Comparison of ENCODE assay signal across 8 mouse cellular contexts in the genomic region with DNA sequence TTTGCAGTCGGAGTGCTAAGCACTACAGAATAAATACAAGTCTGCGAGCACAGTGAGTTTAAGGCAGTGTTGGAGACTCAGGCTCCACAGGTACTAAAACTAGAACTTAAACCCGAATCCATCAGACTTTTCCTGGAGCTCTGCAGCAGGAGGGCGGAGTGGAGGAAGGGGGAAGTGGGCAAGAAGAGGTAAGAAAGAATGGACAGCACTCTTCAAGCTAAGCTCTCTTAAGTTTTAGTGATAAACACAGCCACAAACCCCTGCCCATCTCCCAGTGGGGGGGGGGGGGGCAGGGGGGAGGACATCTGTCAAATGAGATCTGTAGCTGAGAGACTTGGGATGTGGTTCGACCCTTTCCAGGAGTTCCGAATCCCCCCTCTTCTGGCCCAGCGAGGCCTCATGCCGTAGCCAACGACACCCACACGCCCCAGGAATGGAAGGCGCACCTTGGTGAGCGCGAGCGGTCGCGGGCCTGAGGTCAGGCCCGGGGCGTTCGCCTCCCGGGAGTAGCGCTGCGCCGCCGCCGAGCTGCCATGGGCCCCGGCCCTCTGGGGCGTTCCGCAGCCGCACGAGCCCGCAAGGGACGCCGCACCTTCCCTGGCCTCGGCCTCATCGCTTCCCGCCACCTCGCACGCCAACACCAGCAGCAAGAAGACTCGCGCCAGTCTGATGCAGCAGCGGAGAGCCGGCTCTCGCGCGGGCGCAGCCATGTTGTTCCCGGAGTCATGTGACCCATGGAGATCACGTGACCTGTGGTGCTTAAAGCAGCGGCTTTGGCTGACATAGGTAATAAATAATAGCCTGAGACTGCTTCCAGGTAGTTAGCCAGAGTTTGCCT. TPM values are rescaled to one million over a fixed set of nuclear protein-coding genes. Genes with fewer than 3 reads are reported as not detected.
DNase-seq lines count a peak whose midpoint lies in the region; ATAC-seq and TF ChIP-seq lines count a peak whose summit lies in the region.

Gene Sumf1 (minus strand): TSS at position 736 of the 838 bp plus-strand sequence.

- peak within 1 kb of the TSS; percentile 9; the same call in 1 of the 2 replicates for H3K27ac ChIP-seq in bone marrow, adult 2 months (ENCODE audit: control insufficient read depth, insufficient read depth, low read depth, low read length, poor library complexity)
- H3K27ac ChIP-seq in embryonic facial prominence, embryonic 15.5 days (replicated peaks) = no peak within 1 kb of the TSS
- no peak within 1 kb of the TSS for H3K27ac ChIP-seq in limb, embryonic 14.5 days (replicated peaks; ENCODE audit: low read depth, low read length)
- H3K27ac ChIP-seq in midbrain, postnatal 0 days (ENCODE audit: low read depth, low read length) = no peak within 1 kb of the TSS

- peak within 1 kb of the TSS; percentile 94 for H3K4me2 ChIP-seq in embryonic facial prominence, embryonic 15.5 days (replicated peaks)
- peak within 1 kb of the TSS; percentile 85 for H3K4me2 ChIP-seq in limb, embryonic 14.5 days (replicated peaks; ENCODE audit: low read depth, low read length, severe bottlenecking)
- peak within 1 kb of the TSS; percentile 98 for H3K4me2 ChIP-seq in midbrain, postnatal 0 days (ENCODE audit: low read depth, low read length, poor library complexity, severe bottlenecking)

- peak; percentile 52; the same call in 1 of the 2 replicates for TF ChIP-seq POLR2A in bone marrow, adult 2 months (IDR thresholded peaks at IDR 0.05; ENCODE audit: borderline replicate concordance, control insufficient read depth, low read depth, low read length)
- 0 out of 2 replicates have a peak, but pooled peaks have one; percentile 37 for TF ChIP-seq POLR2A in limb, embryonic 14.5 days (IDR thresholded peaks at IDR 0.05; ENCODE audit: borderline replicate concordance, extremely low read depth, insufficient read depth, insufficient read length)

- ATAC-seq in embryonic facial prominence, embryonic 15.5 days (ENCODE audit: insufficient number of reproducible peaks, low FRiP score, low TSS enrichment, low read depth) = peak; percentile 81
- ATAC-seq in limb, embryonic 14.5 days (ENCODE audit: low FRiP score, low read depth) = peak; percentile 97
- ATAC-seq in midbrain, postnatal 0 days (ENCODE audit: low FRiP score) = peak; percentile 92

- WGBS in bone marrow, adult 2 months = 5% methylated on average over 49 of the region's 49 CpGs
- WGBS in embryonic facial prominence, embryonic 15.5 days = 5% methylated on average over 49 of the region's 49 CpGs
- WGBS in limb, embryonic 14.5 days = 4% methylated on average over 46 of the region's 49 CpGs
- WGBS in midbrain, postnatal 0 days = 5% methylated on average over 42 of the region's 49 CpGs

- peak within 1 kb of the TSS; percentile 98 for H3K4me3 ChIP-seq in bone marrow, adult 2 months (replicated peaks; ENCODE audit: control insufficient read depth, low read depth, low read length)
- H3K4me3 ChIP-seq in embryonic facial prominence, embryonic 15.5 days (replicated peaks) = peak within 1 kb of the TSS; percentile 85
- H3K4me3 ChIP-seq in limb, embryonic 14.5 days (replicated peaks; ENCODE audit: low read length) = peak within 1 kb of the TSS; percentile 84
- peak within 1 kb of the TSS; percentile 83 for H3K4me3 ChIP-seq in midbrain, postnatal 0 days (ENCODE audit: low read depth, low read length)

- DNase-seq in 416B (ENCODE audit: low read depth) = peak; percentile 91
- peak; percentile 89 for DNase-seq in heart, adult 8-10 months (ENCODE audit: low spot score)
- peak; percentile 95 for DNase-seq in kidney, adult 9 months
- peak; percentile 95 for DNase-seq in limb, embryonic 14.5 days (ENCODE audit: low spot score)
- peak; percentile 96 for DNase-seq in midbrain, postnatal 0 days (ENCODE audit: low spot score)
- DNase-seq in spleen, postnatal 14 days (ENCODE audit: low spot score in 2 of 2) = peak; percentile 71 to 83

- TF ChIP-seq CTCF in bone marrow, adult 2 months (IDR thresholded peaks at IDR 0.05; ENCODE audit: control insufficient read depth, insufficient read depth, low read length) = no peak
- no peak for TF ChIP-seq CTCF in midbrain, postnatal 0 days (IDR thresholded peaks at IDR 0.05)

- no peaks in the 10 kb centered on the region; the same call in 1 of the 2 replicates for H3K4me1 ChIP-seq in bone marrow, adult 2 months (ENCODE audit: control insufficient read depth, insufficient read depth, low read length)
- H3K4me1 ChIP-seq in embryonic facial prominence, embryonic 15.5 days = peaks cover 6% of the 10 kb centered on the region
- peaks cover 6% of the 10 kb centered on the region for H3K4me1 ChIP-seq in limb, embryonic 14.5 days (ENCODE audit: control insufficient read depth, insufficient read depth, low read length)
- H3K4me1 ChIP-seq in midbrain, postnatal 0 days (ENCODE audit: insufficient read depth, low read length) = peaks cover 6% of the 10 kb centered on the region; the same call in 1 of the 2 replicates

- peak within 1 kb of the TSS; percentile 51 for H3K9ac ChIP-seq in embryonic facial prominence, embryonic 15.5 days
- H3K9ac ChIP-seq in limb, embryonic 14.5 days (ENCODE audit: low read depth, low read length, severe bottlenecking) = peak within 1 kb of the TSS; percentile 78
- peak within 1 kb of the TSS; percentile 70 for H3K9ac ChIP-seq in midbrain, postnatal 0 days (replicated peaks; ENCODE audit: low read length, poor library complexity, severe bottlenecking)

- H3K36me3 ChIP-seq in embryonic facial prominence, embryonic 15.5 days = no peaks in the 10 kb centered on the region
- no peaks in the 10 kb centered on the region for H3K36me3 ChIP-seq in limb, embryonic 14.5 days (ENCODE audit: control insufficient read depth, insufficient read depth, low read length)
- H3K36me3 ChIP-seq in midbrain, postnatal 0 days (ENCODE audit: insufficient read depth, low read length) = no peaks in the 10 kb centered on the region

- H3K27me3 ChIP-seq in embryonic facial prominence, embryonic 15.5 days = no peaks in the 10 kb centered on the region
- no peaks in the 10 kb centered on the region for H3K27me3 ChIP-seq in limb, embryonic 14.5 days (ENCODE audit: control insufficient read depth, insufficient read depth, low read length)
- no peaks in the 10 kb centered on the region for H3K27me3 ChIP-seq in midbrain, postnatal 0 days (ENCODE audit: insufficient read depth, low read length)

- no peaks in the 10 kb centered on the region for H3K9me3 ChIP-seq in embryonic facial prominence, embryonic 15.5 days (replicated peaks)
- H3K9me3 ChIP-seq in limb, embryonic 14.5 days (ENCODE audit: control insufficient read depth, low read length) = no peaks in the 10 kb centered on the region
- no peaks in the 10 kb centered on the region for H3K9me3 ChIP-seq in midbrain, postnatal 0 days (ENCODE audit: low read length)

RNA-seq across cellular contexts. Expression of gene Sumf1, which starts in this region (rescaled TPM):
- 7.3 and 14.3 TPM in 2 replicates for polyA plus RNA-seq in bone marrow, adult 2 months (2011; ENCODE audit: insufficient read depth, insufficient read length, low replicate concordance, missing spikeins)
- polyA plus RNA-seq in embryonic facial prominence, embryonic 15.5 days (2015; fragmentation: Nextera tagmentation; extraction: Ambion mirVana) = 24.7 and 28.7 TPM in 2 replicates
- total RNA-seq in heart, adult 8-10 months (2022) = 10 to 100 TPM; 11.5 to 13.4 (median 12.8) TPM
- polyA plus RNA-seq in limb, embryonic 14.5 days (2012; rRNA removed) = 18.7 and 18.8 TPM in 2 replicates
- 26.7 and 27.8 TPM in 2 replicates for polyA plus RNA-seq in limb, embryonic 14.5 days (2014; fragmentation: Nextera tagmentation; extraction: Ambion mirVana)
- 18.1 and 23.0 TPM in 2 replicates for total RNA-seq in midbrain, postnatal 0 days (2014; rRNA removed)
- polyA plus RNA-seq in midbrain, postnatal 0 days (2015; fragmentation: Nextera tagmentation; extraction: Ambion mirVana) = 12.3 and 13.7 TPM in 2 replicates
